Mouse (Mus musculus) cerebellum, adult 2 months (tissue): ENCODE data around the gene Atp8a1.

Experiments used
- CTCF ChIP-seq: fragments of 200-500 bp; IDR thresholded peaks from 2 replicates; pipeline ENCODE4 v1.5.1; 2011; ENCODE audit warnings: low read depth, mild to moderate bottlenecking, control low read depth, low read length, moderate library complexity, borderline replicate concordance; ENCODE audit not compliant: insufficient read depth
- POLR2A ChIP-seq: fragments of 200-500 bp; IDR thresholded peaks from 2 replicates; pipeline ENCODE4 v1.6.1; 2011; ENCODE audit warnings: low read length, control low read depth, borderline replicate concordance; ENCODE audit not compliant: insufficient read depth

DNA sequence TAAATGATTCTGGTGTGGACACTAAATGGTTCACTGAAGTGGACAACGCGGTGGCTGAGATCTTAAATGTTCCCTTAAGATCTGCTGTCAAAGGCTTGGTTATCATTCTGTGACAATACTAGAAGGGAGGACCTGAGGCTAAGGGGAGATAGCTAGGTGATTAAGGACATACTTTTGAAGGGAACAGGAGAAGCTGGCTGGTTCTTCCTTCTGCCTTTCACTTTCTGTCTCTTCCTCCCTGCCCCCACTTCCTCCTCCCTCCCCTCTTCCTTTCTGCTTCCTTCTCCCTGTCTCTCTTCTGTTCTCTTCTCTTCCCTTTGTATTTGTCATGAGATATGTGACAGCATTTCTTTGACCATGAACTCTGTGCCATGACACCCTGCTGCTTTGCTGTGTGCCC is 26.0 kb downstream of the Atp8a1 start:
- TF ChIP-seq CTCF (no peak), POLR2A (no peak)
